ENCODE assay signal across 10 mouse cellular contexts in genomic region chr4:62229448-62229847, GRCm38 (mm10). TPM values are rescaled to one million over a fixed set of nuclear protein-coding genes. Genes with fewer than 3 reads are reported as not detected.
DNase-seq lines count a peak whose midpoint lies in the region; ATAC-seq and TF ChIP-seq lines count a peak whose summit lies in the region.
"Had no signal": no experiment of that assay in that cellular context is flagged by ENCODE, and none has a peak within 500 bp of the region (broad histone marks: within the 10 kb centered on the region; RNA-seq: fewer than 3 reads in every experiment).

No protein-coding gene starts in this region.

- H3K9ac ChIP-seq in kidney, postnatal 0 days (ENCODE audit: low read depth, low read length), result no peak overlapping the region
- H3K9ac ChIP-seq in forebrain, embryonic 11.5 days (ENCODE audit: low read length), result no peak overlapping the region

- peak; percentile 17 for DNase-seq in adrenal gland, postnatal 10 days
- DNase-seq in adrenal gland, adult 8-10 months, result no peak
- no peak for DNase-seq in kidney, postnatal 0 days (ENCODE audit: low spot score)
- no peak for DNase-seq in kidney, adult 11 months
- DNase-seq in 416B (ENCODE audit: low read depth), result peak; percentile 28
- DNase-seq in cerebellum, postnatal 14 days, result peak; percentile 27 to 37
- no peak for DNase-seq in gastrocnemius, postnatal 36 days
- no peak for DNase-seq in forebrain, embryonic 11.5 days (ENCODE audit: low spot score)
- DNase-seq: heart, postnatal 10 days had no signal

- no peak for ATAC-seq in kidney, postnatal 0 days (replicated peaks; ENCODE audit: low FRiP score, low read depth)
- ATAC-seq in forebrain, embryonic 11.5 days (replicated peaks; ENCODE audit: low FRiP score), result no peak

- H3K27ac ChIP-seq in kidney, postnatal 0 days, result no peak overlapping the region
- no peak overlapping the region for H3K27ac ChIP-seq in forebrain, embryonic 11.5 days (ENCODE audit: low read depth, low read length)
- H3K27ac ChIP-seq: midbrain, embryonic 10.5 days had no signal

- H3K27me3 ChIP-seq in kidney, postnatal 0 days (ENCODE audit: insufficient read depth, low read length), result no peaks in the 10 kb centered on the region
- H3K27me3 ChIP-seq in forebrain, embryonic 11.5 days (ENCODE audit: control insufficient read depth, insufficient read depth, low read length), result no peaks in the 10 kb centered on the region

- no peaks in the 10 kb centered on the region for H3K36me3 ChIP-seq in kidney, postnatal 0 days (ENCODE audit: insufficient read depth, low read length)
- no peaks in the 10 kb centered on the region for H3K36me3 ChIP-seq in forebrain, embryonic 11.5 days (ENCODE audit: control insufficient read depth, insufficient read depth, low read length)
- H3K36me3 ChIP-seq: midbrain, embryonic 10.5 days had no signal

- TF ChIP-seq CTCF in kidney, postnatal 0 days (IDR thresholded peaks at IDR 0.05; ENCODE audit: low read depth), result peak; percentile 37; the same call in 1 of the 2 replicates

- no peaks in the 10 kb centered on the region for H3K4me1 ChIP-seq in kidney, postnatal 0 days (replicated peaks; ENCODE audit: insufficient read depth, low read length)
- H3K4me1 ChIP-seq in forebrain, embryonic 11.5 days (replicated peaks; ENCODE audit: control insufficient read depth, insufficient read depth, low read length), result no peaks in the 10 kb centered on the region
- H3K4me1 ChIP-seq: midbrain, embryonic 10.5 days had no signal

- no peaks in the 10 kb centered on the region for H3K9me3 ChIP-seq in kidney, postnatal 0 days (replicated peaks; ENCODE audit: low read length)
- H3K9me3 ChIP-seq in forebrain, embryonic 11.5 days (ENCODE audit: control insufficient read depth, low read length), result no peaks in the 10 kb centered on the region
- H3K9me3 ChIP-seq: midbrain, embryonic 10.5 days had no signal

- 85% methylated on average over 7 of the region's 7 CpGs for WGBS in kidney, postnatal 0 days
- 91% methylated on average over 7 of the region's 7 CpGs for WGBS in forebrain, embryonic 11.5 days

- H3K4me3 ChIP-seq in kidney, postnatal 0 days (replicated peaks; ENCODE audit: low read depth, low read length), result no peak overlapping the region
- no peak overlapping the region for H3K4me3 ChIP-seq in forebrain, embryonic 11.5 days (ENCODE audit: low read depth, low read length)
- H3K4me3 ChIP-seq: midbrain, embryonic 10.5 days had no signal

- intact Hi-C loops in gastrocnemius, postnatal 36 days (cut with DNase I), result no loop called here

- H3K4me2 ChIP-seq in kidney, postnatal 0 days (ENCODE audit: low read length), result no peak overlapping the region
- H3K4me2 ChIP-seq in forebrain, embryonic 11.5 days (ENCODE audit: low read depth, low read length, severe bottlenecking), result no peak overlapping the region

RNA-seq across cellular contexts. Expression of gene Zfp37, which starts 1.4 kb away (rescaled TPM):
- 1 to 10 TPM; 5.0 to 6.0 TPM for total RNA-seq in adrenal gland, postnatal 10 days (2021)
- 10 to 100 TPM in 2 of 4 experiments, 1 to 10 TPM in 2; 7.0 to 10.9 (median 9.2) TPM for total RNA-seq in adrenal gland, adult 8-10 months (2022)
- polyA plus RNA-seq in kidney, postnatal 0 days (2015; fragmentation: Nextera tagmentation; extraction: Ambion mirVana), result 6.6 and 7.0 TPM in 2 replicates
- 1 to 10 TPM in 1 of 2 experiments, under 1 TPM in 1; 0.72 to 1.2 TPM for total RNA-seq in gastrocnemius, postnatal 36 days (2021)
- polyA plus RNA-seq in forebrain, embryonic 11.5 days (2014; fragmentation: Nextera tagmentation; extraction: Ambion mirVana), result 26.3 and 28.7 TPM in 2 replicates

RNA-seq across cellular contexts. Expression of gene Slc31a2, which starts 32.9 kb away (rescaled TPM):
- total RNA-seq in adrenal gland, postnatal 10 days (2021), result 10 to 100 TPM; 14.8 to 16.6 TPM
- total RNA-seq in adrenal gland, adult 8-10 months (2022), result 10 to 100 TPM; 41.7 to 74.1 (median 56.4) TPM
- polyA plus RNA-seq in kidney, postnatal 0 days (2015; fragmentation: Nextera tagmentation; extraction: Ambion mirVana), result 18.1 and 19.3 TPM in 2 replicates
- total RNA-seq in gastrocnemius, postnatal 36 days (2021), result 1 to 10 TPM; 4.1 to 4.4 TPM
- 7.9 and 8.9 TPM in 2 replicates for polyA plus RNA-seq in forebrain, embryonic 11.5 days (2014; fragmentation: Nextera tagmentation; extraction: Ambion mirVana)

Comparison
In these comparisons a context has a peak if more than half of its experiments do, and no peak if none do; other contexts are left out.
1. DNase-seq: peak in adrenal gland, postnatal 10 days (single experiment), 416B (single experiment) and cerebellum, postnatal 14 days (2 of 2); none in adrenal gland, adult 8-10 months (single experiment), kidney, postnatal 0 days (single experiment), kidney, adult 11 months (single experiment), gastrocnemius, postnatal 36 days (0 of 2) and forebrain, embryonic 11.5 days (single experiment).